ENCODE assay signal across 8 mouse cellular contexts in the genomic region with DNA sequence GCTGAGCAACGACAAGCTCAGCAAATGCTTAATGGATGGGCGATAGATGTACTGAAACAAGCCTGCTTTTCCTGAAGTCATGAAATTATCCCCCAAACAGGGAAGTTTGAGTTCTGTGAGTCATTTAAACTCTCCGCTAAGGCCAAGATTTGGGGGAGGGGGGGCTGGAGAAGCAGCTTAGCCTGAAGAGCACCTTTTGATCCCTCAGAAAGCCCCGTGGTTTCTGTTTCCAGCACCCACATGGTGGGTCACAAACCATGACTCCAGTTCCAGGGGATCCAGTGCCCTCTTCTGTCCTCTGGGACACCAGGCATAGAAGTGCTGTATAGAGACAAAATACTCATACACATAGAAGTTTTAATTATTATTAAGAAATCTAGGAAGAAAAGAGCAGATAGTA. TPM values are rescaled to one million over a fixed set of nuclear protein-coding genes. Genes with fewer than 3 reads are reported as not detected.
A peak's percentile ranks its signal among the peaks of the same experiment; 100 is the strongest.
DNase-seq lines count a peak whose midpoint lies in the region; ATAC-seq and TF ChIP-seq lines count a peak whose summit lies in the region.
"Had no signal": no experiment of that assay in that cellular context is flagged by ENCODE, and none has a peak within 500 bp of the region (broad histone marks: within the 10 kb centered on the region; RNA-seq: fewer than 3 reads in every experiment).

No protein-coding gene starts in this region.

- no peak for TF ChIP-seq CTCF in small intestine, adult 2 months (IDR thresholded peaks at IDR 0.05; ENCODE audit: extremely low read depth, insufficient read length, insufficient replicate concordance, low read depth, low read length)

- 0 out of 2 replicates have a peak overlapping the region, but pooled peaks have one; percentile 35 for H3K27ac ChIP-seq in liver, embryonic 15.5 days (replicated peaks)
- no peak overlapping the region for H3K27ac ChIP-seq in liver, embryonic 12.5 days
- no peak overlapping the region for H3K27ac ChIP-seq in embryonic facial prominence, embryonic 11.5 days (replicated peaks; ENCODE audit: low read depth, low read length)
- peak overlapping the region; percentile 69 for H3K27ac ChIP-seq in heart, embryonic 15.5 days
- H3K27ac ChIP-seq in small intestine, adult 2 months (ENCODE audit: insufficient read depth, low read depth, low read length) = peak overlapping the region; percentile 3; the same call in 1 of the 2 replicates
- H3K27ac ChIP-seq: midbrain, embryonic 12.5 days had no signal

- H3K36me3 ChIP-seq in liver, embryonic 15.5 days (replicated peaks) = no peaks in the 10 kb centered on the region
- no peaks in the 10 kb centered on the region for H3K36me3 ChIP-seq in liver, embryonic 12.5 days
- H3K36me3 ChIP-seq in embryonic facial prominence, embryonic 11.5 days (replicated peaks; ENCODE audit: control insufficient read depth, insufficient read depth, low read depth, low read length) = no peaks in the 10 kb centered on the region
- no peaks in the 10 kb centered on the region for H3K36me3 ChIP-seq in heart, embryonic 15.5 days
- H3K36me3 ChIP-seq in small intestine, adult 2 months (ENCODE audit: control insufficient read depth, insufficient read depth, low read length) = no peaks in the 10 kb centered on the region
- H3K36me3 ChIP-seq: midbrain, embryonic 12.5 days had no signal

- 65% methylated on average over 4 of the region's 4 CpGs for WGBS in liver, embryonic 15.5 days (ENCODE audit: insufficient replicate concordance)
- WGBS in liver, embryonic 12.5 days (ENCODE audit: insufficient replicate concordance) = 70% methylated on average over 4 of the region's 4 CpGs
- 63% methylated on average over 4 of the region's 4 CpGs for WGBS in embryonic facial prominence, embryonic 11.5 days
- WGBS in heart, embryonic 15.5 days = 69% methylated on average over 4 of the region's 4 CpGs
- 65% methylated on average over 4 of the region's 4 CpGs for WGBS in small intestine, adult 2 months

- no peak for TF ChIP-seq POLR2A in small intestine, adult 2 months (IDR thresholded peaks at IDR 0.05; ENCODE audit: low read depth, low read length)

- no peak overlapping the region for H3K4me3 ChIP-seq in liver, embryonic 15.5 days (replicated peaks)
- H3K4me3 ChIP-seq in liver, embryonic 12.5 days = no peak overlapping the region
- H3K4me3 ChIP-seq in embryonic facial prominence, embryonic 11.5 days (ENCODE audit: low read depth, low read length) = no peak overlapping the region
- no peak overlapping the region for H3K4me3 ChIP-seq in heart, embryonic 15.5 days
- H3K4me3 ChIP-seq in small intestine, adult 2 months (ENCODE audit: low read depth, low read length) = no peak overlapping the region

- DNase-seq in embryonic facial prominence, embryonic 11.5 days (ENCODE audit: low spot score) = peak; percentile 12
- no peak for DNase-seq in cerebellum, adult 11 months
- DNase-seq in right cerebral cortex, postnatal 4 days = no peak

- H3K9ac ChIP-seq in liver, embryonic 15.5 days = no peak overlapping the region
- H3K9ac ChIP-seq in liver, embryonic 12.5 days = no peak overlapping the region
- H3K9ac ChIP-seq in embryonic facial prominence, embryonic 11.5 days (replicated peaks; ENCODE audit: low read length) = no peak overlapping the region
- no peak overlapping the region for H3K9ac ChIP-seq in heart, embryonic 15.5 days
- H3K9ac ChIP-seq: midbrain, embryonic 12.5 days had no signal

- H3K4me1 ChIP-seq in liver, embryonic 15.5 days (replicated peaks) = 0 out of 2 replicates have a peak, but pooled peaks cover 3% of the 10 kb centered on the region
- H3K4me1 ChIP-seq in liver, embryonic 12.5 days = no peaks in the 10 kb centered on the region
- H3K4me1 ChIP-seq in embryonic facial prominence, embryonic 11.5 days (ENCODE audit: control insufficient read depth, insufficient read depth, low read length) = no peaks in the 10 kb centered on the region
- 0 out of 2 replicates have a peak, but pooled peaks cover 2% of the 10 kb centered on the region for H3K4me1 ChIP-seq in heart, embryonic 15.5 days (replicated peaks)
- H3K4me1 ChIP-seq in small intestine, adult 2 months (ENCODE audit: control insufficient read depth, insufficient read depth, insufficient read length, low read length) = no peaks in the 10 kb centered on the region
- H3K4me1 ChIP-seq: midbrain, embryonic 12.5 days had no signal

- no peaks in the 10 kb centered on the region for H3K9me3 ChIP-seq in liver, embryonic 15.5 days (replicated peaks)
- H3K9me3 ChIP-seq in liver, embryonic 12.5 days (replicated peaks) = no peaks in the 10 kb centered on the region
- no peaks in the 10 kb centered on the region for H3K9me3 ChIP-seq in embryonic facial prominence, embryonic 11.5 days (replicated peaks; ENCODE audit: control insufficient read depth, low read length)
- no peaks in the 10 kb centered on the region for H3K9me3 ChIP-seq in heart, embryonic 15.5 days (replicated peaks)
- H3K9me3 ChIP-seq: midbrain, embryonic 12.5 days had no signal

- no peaks in the 10 kb centered on the region for H3K27me3 ChIP-seq in liver, embryonic 15.5 days
- H3K27me3 ChIP-seq in liver, embryonic 12.5 days (replicated peaks) = no peaks in the 10 kb centered on the region
- no peaks in the 10 kb centered on the region for H3K27me3 ChIP-seq in embryonic facial prominence, embryonic 11.5 days (ENCODE audit: control insufficient read depth, insufficient read depth, low read length)
- no peaks in the 10 kb centered on the region for H3K27me3 ChIP-seq in heart, embryonic 15.5 days
- H3K27me3 ChIP-seq in small intestine, adult 2 months (ENCODE audit: control insufficient read depth, insufficient read depth, low read length) = no peaks in the 10 kb centered on the region
- H3K27me3 ChIP-seq: midbrain, embryonic 12.5 days had no signal

- ATAC-seq in liver, embryonic 15.5 days (ENCODE audit: insufficient read depth) = no peak
- no peak for ATAC-seq in liver, embryonic 12.5 days
- no peak for ATAC-seq in embryonic facial prominence, embryonic 11.5 days (replicated peaks; ENCODE audit: insufficient number of reproducible peaks, low FRiP score, low TSS enrichment, low read depth)
- ATAC-seq in heart, embryonic 15.5 days (replicated peaks; ENCODE audit: insufficient number of reproducible peaks, insufficient read depth, low FRiP score, low read depth) = no peak

- no peak overlapping the region for H3K4me2 ChIP-seq in liver, embryonic 15.5 days
- no peak overlapping the region for H3K4me2 ChIP-seq in liver, embryonic 12.5 days
- no peak overlapping the region for H3K4me2 ChIP-seq in embryonic facial prominence, embryonic 11.5 days (ENCODE audit: low read depth, low read length)
- H3K4me2 ChIP-seq in heart, embryonic 15.5 days = peak overlapping the region; percentile 53; the same call in 1 of the 2 replicates

RNA-seq across cellular contexts. Expression of a gene that starts 27.5 kb away (rescaled TPM):
- polyA plus RNA-seq in liver, embryonic 15.5 days (2015; fragmentation: Nextera tagmentation; extraction: Ambion mirVana) = 0.33 and 0.47 TPM in 2 replicates
- 0.81 TPM in 2 replicates for polyA plus RNA-seq in liver, embryonic 12.5 days (2016; fragmentation: Nextera tagmentation; extraction: Ambion mirVana)
- 1.1 and 1.9 TPM in 2 replicates for polyA plus RNA-seq in embryonic facial prominence, embryonic 11.5 days (2014; fragmentation: Nextera tagmentation; extraction: Ambion mirVana)
- 1.5 and 1.8 TPM in 2 replicates for polyA plus RNA-seq in heart, embryonic 15.5 days (2015; fragmentation: Nextera tagmentation; extraction: Ambion mirVana)
- 0.35 TPM in 1 of 2 replicates, not detected in the other for polyA plus RNA-seq in small intestine, adult 2 months (2012; rRNA removed)

RNA-seq across cellular contexts. Expression of a gene that starts 34.2 kb away (rescaled TPM):
- 11.1 and 17.8 TPM in 2 replicates for polyA plus RNA-seq in liver, embryonic 15.5 days (2015; fragmentation: Nextera tagmentation; extraction: Ambion mirVana)
- 8.8 and 9.0 TPM in 2 replicates for polyA plus RNA-seq in liver, embryonic 12.5 days (2016; fragmentation: Nextera tagmentation; extraction: Ambion mirVana)
- 17.5 and 18.4 TPM in 2 replicates for polyA plus RNA-seq in embryonic facial prominence, embryonic 11.5 days (2014; fragmentation: Nextera tagmentation; extraction: Ambion mirVana)
- polyA plus RNA-seq in heart, embryonic 15.5 days (2015; fragmentation: Nextera tagmentation; extraction: Ambion mirVana) = 31.7 and 33.0 TPM in 2 replicates
- 7.3 and 7.9 TPM in 2 replicates for polyA plus RNA-seq in small intestine, adult 2 months (2012; rRNA removed)

Comparison
In these comparisons a context has a peak if more than half of its experiments do, and no peak if none do; other contexts are left out.
1. H3K27ac ChIP-seq: peak in liver, embryonic 15.5 days (single experiment), heart, embryonic 15.5 days (single experiment) and small intestine, adult 2 months (single experiment); none in liver, embryonic 12.5 days (single experiment) and embryonic facial prominence, embryonic 11.5 days (single experiment).